Mouse (Mus musculus) kidney, adult 8-10 months (tissue): ENCODE measurements around the gene Fbxo36.

Experiments used
- DNase-seq, 2 experiments: peaks; one replicate each; pipeline ENCODE4 v3.0.0; 2022

The Fbxo36 gene

DNA sequence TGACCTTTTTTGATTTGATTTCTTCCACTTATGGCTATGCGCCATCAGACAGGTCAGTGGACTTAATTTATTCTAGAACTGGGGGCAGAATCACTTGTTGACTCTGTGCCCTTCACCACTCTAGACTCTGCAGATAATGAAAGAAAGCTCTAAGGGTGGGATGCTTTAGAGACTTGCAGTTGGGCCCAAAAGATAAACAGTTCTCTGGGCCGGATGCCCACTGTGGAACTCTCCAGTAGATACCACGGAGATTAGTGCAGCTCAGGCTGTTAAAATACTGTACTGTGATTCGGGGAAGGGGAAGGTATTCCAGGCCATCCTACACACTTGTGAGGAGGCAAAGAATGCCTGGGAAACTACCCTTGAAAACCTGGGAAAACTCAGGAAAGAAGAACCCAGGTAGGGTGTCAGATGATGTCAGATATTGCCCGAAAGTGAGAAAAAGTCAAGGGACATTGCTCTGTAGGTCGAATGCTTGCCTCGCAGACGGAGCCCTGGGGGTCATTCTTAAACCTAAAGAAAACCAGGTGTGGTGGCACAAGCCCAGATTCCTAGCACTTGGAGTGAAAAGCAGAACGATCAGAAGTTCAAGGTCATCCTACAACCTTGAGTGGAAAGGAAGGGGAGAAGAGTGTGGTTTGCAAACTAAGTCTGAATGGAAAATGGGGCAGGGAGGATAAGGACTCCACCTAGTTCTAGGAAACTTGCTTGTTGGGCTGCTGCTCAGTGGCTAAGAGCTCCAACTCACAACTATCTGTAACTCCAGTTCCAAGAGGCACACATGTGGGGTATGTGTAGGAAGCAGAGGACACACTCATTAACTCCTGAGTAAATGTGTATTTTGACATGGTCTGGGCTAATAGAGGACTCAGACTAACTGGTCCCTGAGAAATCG, 21.0 kb downstream of the Fbxo36 start:
- DNase-seq = no peak

DNA sequence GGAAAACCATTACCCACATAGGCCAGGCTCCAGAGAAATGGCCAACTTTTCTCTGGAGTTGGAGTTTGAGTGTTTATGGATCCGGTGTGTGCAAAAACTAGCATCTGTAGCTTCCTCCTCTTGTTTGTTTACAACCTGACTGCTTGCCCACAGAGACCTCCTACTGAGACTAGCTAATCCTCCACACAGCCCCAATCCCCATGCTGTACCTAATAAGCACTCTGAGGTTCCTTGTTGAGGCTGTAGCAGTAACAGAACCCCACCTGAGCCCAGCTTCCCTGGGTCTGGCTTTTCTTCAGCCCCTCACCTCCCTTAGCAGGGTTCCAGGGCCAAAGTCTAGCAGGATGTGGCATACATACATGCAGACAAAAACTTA, 21.6 kb downstream of the Fbxo36 start:
- no peak for DNase-seq

DNA sequence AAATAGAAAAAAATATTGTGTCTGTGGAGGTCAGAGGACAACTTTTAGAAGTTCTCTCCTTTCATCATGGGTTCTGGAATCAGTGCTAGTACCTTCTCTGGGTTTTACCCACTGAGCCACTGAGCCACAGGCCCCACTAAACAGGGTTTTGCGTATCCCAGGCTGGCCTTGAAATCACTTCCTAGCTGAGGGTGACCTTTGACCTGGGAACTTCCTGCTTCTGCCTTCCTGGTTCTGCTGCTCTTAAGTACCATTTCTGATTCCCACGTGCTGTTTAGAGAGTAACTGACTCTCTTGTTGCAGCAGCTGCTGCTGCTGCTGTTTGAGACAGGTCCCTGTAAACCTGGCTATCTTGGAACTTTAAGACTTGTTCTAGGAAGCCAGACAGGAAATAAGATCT, 25.0 kb downstream of the Fbxo36 start:
- DNase-seq = no peak

DNA sequence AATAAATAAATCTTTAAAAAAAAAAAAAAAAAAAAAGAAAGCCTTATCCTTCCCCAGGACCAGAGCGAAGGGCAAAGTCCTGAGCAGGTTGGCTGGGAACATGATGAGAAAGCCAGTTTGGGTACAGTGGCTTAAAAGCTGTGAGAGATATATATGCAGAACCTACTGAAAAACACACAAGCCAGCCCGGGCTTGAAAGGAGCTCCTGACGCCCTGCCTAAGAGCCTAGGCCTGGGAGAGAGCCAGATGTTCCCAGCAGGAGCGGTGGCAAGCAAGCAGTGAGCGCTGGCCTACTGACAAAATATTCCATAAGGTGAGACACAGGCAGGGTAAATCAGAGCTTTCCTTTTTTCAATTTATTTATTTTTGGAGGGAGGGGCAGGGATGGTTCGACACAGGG, 26.6 kb downstream of the Fbxo36 start:
- DNase-seq = peak; percentile 68 to 70

DNA sequence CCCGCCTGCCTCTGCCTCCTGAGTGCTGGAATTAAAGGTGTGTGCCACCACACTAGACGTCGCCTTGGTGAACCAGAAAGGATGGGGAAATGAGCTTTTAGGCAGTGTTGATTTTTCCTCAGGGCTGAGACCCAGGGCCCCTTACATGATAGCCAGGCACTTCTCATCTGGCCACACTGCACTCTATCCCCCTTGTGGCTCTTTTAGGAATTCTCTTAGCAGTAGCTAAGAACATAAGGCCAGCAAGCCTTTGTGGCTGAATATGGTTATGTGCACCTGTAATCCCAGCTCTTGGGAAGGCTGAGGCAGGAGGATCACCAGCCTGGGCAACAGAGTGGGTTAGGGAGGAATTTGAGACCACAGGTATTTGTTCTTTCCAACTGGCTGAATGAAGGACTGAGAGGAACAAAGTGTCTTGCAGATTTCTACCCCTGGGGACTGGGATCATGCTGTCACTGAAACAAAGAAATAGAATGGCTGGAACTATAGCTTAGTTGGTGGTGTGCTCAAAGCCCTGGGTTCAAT, 27.1 kb downstream of the Fbxo36 start:
- DNase-seq = no peak

DNA sequence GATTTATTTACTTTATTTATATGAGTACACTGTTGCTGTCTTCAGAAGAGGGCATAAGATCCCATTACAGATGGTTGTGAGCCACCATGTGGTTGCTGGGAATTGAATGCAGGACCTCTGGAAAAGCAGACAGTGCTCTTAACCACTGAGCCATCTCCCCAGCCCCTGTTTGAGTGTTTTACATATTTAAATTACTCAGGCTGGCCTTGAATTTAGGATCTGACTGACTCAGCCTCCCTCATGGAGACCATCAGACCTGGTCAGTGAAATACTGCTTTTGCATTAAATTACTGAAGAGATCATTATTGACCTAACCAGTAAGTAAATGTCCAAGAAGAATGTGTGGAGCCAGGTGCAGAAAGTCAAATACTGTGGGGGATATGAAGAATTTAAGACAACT, 28.7 kb downstream of the Fbxo36 start:
- no peak for DNase-seq

DNA sequence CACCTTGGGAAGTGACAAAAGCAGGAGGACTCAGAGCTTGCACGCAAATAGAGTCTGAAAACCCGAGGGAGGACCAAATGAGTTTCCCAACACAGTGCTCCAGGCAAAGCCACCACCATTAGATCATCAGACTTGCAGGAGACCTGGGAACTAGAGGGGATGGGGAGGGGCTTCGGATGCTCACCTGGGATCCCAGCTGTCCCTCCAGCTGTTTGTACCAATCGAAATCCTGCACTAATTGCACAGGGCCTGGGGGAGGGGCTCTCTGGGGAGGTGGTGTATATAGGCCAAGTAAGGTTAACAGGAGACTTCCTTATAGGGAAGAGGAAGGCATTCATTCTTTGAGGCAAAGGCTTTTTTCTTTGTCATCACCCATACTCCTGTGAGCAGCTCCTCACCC, 29.2 kb downstream of the Fbxo36 start:
- no peak for DNase-seq

DNA sequence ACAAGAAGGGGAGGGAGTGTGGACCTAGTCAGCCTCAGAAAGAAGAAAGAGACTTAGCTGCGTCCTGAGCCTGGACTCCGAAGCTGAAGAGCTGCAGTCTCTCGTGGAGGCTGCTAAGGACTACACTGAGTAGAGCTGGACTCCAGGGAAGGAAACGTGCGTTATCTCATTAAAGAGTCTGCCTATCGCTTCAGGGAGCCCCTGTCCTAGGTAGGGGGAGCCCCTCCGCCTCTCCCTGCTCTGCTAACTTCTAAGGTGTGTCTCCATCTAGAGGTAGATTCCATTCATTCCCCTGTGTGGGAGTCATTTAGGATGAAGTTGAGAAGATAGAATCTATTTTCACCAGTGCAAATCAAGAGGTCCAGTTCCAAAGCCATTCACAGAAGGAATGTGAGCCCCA, 29.9 kb downstream of the Fbxo36 start:
- no peak for DNase-seq

DNA sequence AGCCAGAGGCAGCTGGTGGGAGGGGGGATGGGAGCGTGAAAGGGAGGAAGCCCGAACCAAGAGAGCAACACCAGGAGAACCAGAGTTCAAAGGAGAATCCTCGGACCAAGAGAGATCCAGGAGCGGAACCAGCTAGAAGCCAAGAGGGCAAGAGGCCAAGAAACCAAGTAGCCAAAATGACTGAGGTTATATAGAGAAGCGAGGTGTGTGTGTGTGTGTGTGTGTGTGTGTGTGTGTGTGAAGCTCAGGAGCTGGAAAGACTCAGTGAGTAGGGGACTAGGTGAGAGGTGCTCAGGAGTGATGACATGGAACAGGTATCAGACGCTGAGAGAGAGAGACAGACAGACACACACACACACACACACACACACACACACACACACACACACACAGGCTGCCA, 31.5 kb downstream of the Fbxo36 start:
- peak; percentile 86 to 91 for DNase-seq

DNA sequence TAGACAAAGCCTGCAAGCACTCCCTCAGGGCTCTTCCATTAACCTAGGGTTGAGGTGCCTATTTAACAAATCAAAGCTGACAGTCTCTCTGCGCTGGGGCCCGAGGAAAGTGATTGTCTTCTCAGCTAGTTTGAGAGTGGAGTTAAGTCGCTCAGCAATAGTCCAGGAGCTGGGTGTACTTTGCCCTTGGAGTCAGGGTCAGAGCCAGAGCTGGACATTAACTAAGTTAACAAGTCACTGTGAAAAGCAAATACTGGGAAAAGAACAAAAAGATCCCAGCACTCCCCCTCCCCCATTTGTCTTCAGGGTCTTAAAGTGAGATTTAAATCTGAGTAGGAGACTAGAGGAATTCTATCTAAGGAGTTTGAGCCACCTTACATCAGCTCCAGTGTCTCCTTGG, 32.5 kb downstream of the Fbxo36 start:
- peak; percentile 81 for DNase-seq

DNA sequence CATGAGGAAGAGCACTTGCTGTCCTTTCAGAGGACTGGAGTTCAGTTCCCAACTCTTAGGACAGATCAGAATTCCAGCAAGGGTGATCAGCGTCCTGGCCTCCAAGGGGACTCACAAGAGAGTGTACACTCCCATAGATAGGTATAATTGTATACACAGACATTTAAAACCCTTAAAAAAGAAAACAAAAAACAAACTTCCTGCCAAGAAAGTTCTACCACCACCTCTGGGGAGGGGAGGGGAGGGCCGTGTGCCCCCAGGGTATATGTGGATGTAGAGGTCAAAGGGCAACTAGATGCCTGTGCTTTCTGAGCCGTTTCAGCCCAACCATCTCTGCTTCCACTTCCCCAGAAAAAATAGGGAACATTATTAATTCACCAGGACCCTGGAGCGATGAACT, 33.3 kb downstream of the Fbxo36 start:
- DNase-seq = no peak

DNA sequence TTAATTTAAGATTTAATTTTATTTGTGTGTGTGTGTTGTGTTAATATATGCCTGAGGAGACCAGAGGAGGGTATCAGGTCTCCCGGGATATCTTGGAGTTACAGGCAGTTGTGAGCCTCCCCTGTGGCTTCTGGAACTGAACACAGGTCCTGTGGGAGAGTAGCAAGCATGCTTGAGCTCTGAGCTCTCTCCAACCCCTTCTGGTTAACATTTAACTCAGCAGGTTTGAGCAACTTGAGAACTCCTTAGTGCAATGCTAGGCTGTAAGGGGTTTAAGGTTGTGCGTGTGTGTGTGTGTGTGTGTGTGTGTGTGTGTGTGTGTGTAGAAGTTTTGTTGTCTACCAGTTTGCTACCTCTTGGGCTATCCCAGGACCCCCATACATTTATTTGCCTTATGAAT, 37.9 kb downstream of the Fbxo36 start:
- DNase-seq = peak; percentile 63 to 79

DNA sequence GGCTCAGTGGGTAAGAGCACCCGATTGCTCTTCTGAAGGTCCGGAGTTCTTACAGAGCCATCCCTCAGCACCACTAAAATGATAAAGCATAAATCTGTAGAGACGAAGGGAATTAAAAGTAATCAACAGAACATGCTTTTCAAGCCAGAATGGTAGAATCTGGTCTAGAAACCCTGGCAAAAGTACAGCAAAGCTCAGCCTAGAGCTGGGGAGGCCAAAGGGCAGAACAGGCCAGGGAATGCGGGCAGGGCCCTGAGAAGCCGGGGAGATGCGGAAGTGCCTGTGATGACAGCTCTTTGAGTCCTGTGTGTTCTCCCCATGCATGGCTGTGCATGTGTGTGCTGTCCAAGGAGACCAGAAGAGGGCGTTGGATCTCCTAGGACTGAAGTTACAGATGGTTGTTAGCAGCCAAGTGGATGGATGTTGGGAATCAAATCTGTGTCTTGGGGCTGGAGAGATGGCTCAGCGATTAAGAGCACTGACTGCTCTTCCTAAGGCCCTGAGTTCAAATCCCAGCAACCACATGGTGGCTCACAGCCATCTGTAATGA, 40.0 kb downstream of the Fbxo36 start:
- peak; percentile 48 to 54 for DNase-seq

DNA sequence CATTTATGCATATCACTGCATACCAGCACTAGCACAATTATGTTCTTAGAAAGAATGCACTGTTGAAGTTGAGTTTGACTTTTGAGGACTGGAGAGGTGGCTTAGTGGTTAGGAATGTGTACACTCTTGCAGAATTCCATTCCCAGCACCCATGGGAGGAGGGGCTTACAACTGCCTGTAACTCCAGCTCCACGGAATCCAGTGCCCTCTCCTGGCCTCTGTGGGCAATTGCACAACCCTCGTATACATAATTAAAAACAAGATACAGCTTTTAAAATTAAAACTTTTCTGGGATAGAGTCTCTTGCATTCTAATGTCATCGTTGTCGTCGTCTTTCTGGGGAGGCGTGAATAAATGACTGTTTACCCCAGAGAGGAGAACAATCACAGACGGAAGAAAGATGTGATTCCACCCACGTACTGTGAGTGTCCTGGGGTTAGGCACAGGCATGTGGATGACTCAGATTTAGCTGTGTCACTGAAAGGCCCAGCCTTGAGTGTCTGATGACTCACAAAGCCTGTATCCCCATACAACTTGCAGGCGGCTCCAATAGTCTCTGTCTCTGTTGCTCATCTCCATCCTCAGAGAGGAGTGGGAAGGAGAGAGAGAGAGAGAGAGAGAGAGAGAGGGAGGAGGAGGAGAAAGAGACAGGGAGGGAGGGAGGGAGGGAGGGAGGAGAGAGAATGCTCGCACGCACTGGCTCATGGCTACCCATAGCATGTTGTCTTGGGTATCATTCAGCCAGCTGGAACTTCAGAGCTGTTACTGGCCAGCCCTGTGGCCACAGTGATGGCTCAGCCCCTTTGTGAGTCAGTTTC, 41.8 kb downstream of the Fbxo36 start:
- DNase-seq = no peak

DNA sequence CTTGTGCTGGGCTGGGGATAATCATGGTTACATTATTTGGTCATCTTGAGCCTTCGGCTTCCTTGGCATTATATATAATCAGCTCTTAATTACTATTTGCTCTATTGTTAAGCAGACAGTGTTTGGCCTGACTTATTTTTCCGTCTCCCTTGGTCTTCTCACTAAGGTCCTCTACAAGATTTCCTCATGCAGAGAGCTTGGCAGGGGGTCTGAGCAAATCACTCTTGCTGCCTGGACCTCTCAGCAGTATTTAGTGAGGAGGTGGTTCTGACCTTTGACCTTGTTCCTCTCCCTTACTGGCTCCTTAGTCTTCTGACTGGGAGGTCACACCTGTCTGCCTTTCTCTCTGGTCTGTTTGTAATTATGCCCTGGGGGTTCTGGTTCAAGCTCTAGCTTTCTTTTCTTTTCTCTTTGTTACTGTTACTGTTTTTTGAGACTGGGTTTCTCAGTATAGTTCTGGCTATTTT, 42.5 kb downstream of the Fbxo36 start:
- no peak for DNase-seq

DNA sequence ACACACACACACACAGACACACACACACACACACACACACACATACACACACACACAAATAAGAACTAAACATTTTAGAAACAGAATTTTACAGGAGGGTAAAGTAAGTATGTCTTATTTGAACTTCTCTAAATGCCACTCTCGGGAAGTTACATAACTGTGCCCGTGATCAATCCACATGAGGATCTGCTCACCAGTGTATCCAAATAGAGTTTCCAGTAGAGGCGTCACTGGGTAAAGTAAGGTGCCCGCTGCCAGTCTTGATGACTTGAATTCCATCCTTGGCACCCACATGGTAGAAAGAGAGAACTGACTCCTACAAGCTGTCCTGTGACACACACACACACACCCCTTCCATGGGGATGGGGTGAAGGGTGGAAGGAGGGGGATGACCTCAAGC, 43.3 kb downstream of the Fbxo36 start:
- no peak for DNase-seq

DNA sequence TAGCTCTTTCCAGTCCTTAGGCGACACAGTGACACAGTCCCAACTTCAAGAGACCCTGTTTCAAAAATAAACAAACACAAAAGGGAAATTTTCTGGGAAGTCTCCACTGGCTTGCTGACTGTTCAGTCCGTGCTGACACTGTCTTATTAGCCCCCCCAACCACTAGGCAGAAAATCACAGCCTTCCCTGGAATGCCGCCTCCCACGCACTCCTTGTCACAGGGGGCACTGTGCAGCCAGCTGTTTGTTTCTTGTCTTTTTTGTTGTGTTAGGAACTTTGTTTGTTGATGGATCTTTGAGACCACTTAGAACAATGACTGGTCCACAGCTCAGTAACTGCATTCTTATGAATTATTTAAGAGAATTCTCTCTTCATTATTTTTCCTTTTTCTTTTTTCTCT, 44.2 kb downstream of the Fbxo36 start:
- DNase-seq = no peak

DNA sequence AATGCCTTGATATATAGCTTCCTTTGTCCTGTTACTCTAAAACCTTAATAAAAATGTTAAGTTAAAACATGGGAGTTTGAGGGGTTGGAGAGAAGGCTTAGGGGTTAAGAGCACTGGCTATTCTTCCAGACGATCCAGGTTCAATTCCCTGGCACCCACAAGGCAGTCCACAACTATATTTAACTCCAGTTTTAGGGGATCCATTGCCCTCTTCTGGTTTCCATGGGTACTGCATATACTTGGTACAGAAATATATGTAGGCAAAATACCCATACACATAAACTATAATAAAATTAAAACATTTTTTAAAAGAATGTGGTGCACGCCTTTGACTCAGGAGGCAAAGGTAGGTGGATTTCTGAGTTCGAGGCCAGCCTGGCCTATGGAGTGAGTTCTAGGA, 45.5 kb downstream of the Fbxo36 start:
- no peak for DNase-seq

DNA sequence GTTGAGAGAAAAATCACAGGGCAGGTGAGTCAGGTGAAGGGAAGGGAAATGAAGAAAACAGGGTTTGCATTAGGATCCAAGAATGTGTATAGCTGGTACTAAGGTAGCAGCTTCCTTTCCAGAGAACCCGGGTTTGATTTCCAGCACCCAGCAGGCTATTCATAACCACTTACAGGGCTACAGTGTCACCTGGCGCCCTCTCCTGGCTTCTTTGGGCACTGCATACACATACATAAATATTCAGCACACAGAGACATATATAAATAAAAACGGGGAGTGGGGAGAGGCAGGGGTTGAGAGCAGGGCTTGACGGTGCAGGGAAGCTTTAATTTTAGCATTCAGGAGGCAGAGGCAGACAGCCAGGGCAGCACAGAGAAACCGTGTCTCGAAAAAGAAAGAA, 46.3 kb downstream of the Fbxo36 start:
- DNase-seq = no peak

DNA sequence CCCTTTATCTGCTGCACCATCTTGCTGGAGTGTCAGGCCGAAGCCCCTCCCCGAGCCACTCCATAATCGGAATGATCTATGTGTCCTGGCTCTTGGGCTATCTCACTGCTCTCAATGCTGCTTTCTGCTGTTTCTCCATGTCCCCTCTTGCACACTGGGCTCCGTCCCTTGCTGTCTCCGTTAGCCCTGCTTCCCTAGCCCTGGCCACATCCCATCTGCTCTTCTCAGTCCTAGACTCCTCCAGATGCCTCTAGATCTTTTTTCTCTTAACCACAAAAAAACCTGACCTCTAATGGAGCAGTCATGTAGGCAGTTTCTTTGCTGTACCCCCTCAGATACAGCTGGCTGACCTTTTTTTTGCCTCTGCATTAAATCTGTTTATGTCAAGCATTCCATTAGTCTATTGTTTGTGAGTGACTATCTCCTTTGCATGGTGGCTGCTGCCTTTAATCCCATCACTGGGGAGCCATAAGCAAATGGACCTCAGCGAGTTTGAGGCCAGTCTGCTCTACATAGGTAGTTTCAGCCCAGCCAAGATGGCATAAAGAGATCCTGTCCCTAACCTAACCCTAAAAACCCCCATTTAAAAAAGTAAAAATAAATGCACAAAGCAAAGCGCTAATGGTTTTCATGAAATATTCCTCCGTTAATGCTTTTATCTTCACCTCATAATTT, 49.8 kb downstream of the Fbxo36 start:
- no peak for DNase-seq

DNA sequence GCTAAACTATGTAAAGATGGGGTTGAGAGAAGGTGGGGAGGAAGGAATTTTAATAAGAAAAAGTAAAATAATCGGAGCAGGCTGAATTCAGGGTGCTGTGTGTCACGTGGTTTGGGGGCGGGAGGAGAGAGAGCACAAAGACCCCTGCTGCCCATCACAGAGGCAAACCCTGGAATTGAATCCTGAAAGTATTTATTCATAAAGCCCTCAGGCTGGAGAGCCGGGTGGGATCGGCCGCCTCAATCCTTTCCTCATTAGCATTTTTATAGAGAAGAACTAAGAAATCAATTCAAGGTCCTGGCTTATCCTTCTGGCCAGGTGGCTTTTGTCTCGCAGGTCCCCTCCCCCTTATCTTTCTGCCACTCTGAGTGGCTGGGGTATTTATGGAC, 50.4 kb downstream of the Fbxo36 start:
- DNase-seq = no peak

DNA sequence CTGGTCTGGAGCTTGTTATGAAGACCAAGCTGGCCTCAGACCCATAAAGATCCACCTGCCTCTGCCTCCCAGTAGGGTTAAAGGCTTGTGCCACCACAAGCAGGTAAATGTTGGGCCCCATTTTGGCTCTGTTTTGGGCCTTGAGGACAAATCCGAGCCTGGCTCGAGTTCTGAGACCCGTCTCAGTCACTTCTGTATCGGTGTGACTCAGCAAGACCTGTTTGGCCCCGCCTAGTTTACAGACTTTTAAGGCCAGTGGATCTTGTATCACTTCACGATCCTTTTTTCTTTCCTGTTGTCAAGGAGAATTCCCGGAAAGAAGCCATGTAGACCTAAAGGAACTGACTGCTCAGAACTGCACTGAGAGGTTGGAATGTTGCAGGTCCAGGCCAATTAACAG, 50.9 kb downstream of the Fbxo36 start:
- no peak for DNase-seq

DNA sequence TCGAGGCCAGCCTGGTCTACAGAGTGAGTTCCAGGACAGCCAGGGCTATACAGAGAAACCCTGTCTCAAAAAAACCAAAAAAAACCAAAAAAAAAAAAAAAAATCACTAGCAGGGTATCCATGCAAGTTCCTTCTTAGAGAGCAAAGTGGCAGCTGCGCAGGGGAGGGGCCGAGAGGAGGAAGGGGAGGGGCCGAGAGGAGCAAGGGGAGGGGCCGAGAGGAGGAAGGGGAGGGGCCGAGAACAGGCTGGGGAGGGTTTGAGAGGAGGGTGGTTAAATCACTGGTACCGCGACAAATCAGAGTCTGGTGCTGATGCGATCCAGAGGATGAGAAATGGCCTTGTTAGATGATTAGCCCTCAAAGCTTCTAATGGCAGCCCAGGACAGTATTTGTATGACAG, 52.1 kb downstream of the Fbxo36 start:
- no peak for DNase-seq
